Mouse (Mus musculus): ENCODE results near the gene Abhd16b. TPM values are rescaled to one million over a fixed set of nuclear protein-coding genes. Genes with fewer than 3 reads are reported as not detected.

Abhd16b gene
- polyA plus RNA-seq, 1 experiment from 2014 or later = 0.12 TPM

GRCm38 (mm10) chr2:181461536-181462100 is 31.4 kb upstream of the Abhd16b start:
- H3K27ac ChIP-seq (ENCODE audit: low read length) = no peak overlapping the region

GRCm38 (mm10) chr2:181462604-181463003 is 30.4 kb upstream of the Abhd16b start:
- Histone ChIP-seq H3K27me3 (ENCODE audit: control insufficient read depth, insufficient read depth, low read length) (no peaks in the 10 kb centered on the region), H3K4me2 (ENCODE audit: low read depth, low read length) (no peak overlapping the region), H3K4me3 (replicated peaks; ENCODE audit: low read length) (no peak overlapping the region), H3K9me3 (replicated peaks; ENCODE audit: control insufficient read depth, low read length) (no peaks in the 10 kb centered on the region), H3K9ac (ENCODE audit: low read length) (no peak overlapping the region), H3K36me3 (ENCODE audit: control insufficient read depth, insufficient read depth, low read length) (no peaks in the 10 kb centered on the region), H3K4me1 (ENCODE audit: control insufficient read depth, insufficient read depth, low read length) (no peaks in the 10 kb centered on the region), H3K27ac (ENCODE audit: low read length) (no peak overlapping the region)
- ATAC-seq (ENCODE audit: insufficient read depth, low FRiP score) = no peak
- 85% methylated on average over 1 of the region's 1 CpGs for whole genome bisulfite sequencing

More at GRCm38 (mm10) chr2:181461536-181462100, 31.4 kb upstream of the Abhd16b start:
- no peaks in the 10 kb centered on the region for H3K4me1 ChIP-seq (ENCODE audit: control insufficient read depth, insufficient read depth, low read length)
- ATAC-seq (ENCODE audit: insufficient read depth, low FRiP score) = no peak
- H3K9ac ChIP-seq (ENCODE audit: low read length) = no peak overlapping the region
- no peaks in the 10 kb centered on the region for H3K36me3 ChIP-seq (ENCODE audit: control insufficient read depth, insufficient read depth, low read length)
- H3K9me3 ChIP-seq (replicated peaks; ENCODE audit: control insufficient read depth, low read length) = no peaks in the 10 kb centered on the region
- no peaks in the 10 kb centered on the region for H3K27me3 ChIP-seq (ENCODE audit: control insufficient read depth, insufficient read depth, low read length)
- H3K4me3 ChIP-seq (replicated peaks; ENCODE audit: low read length) = no peak overlapping the region
- WGBS = 82% methylated on average over 1 of the region's 1 CpGs
- H3K4me2 ChIP-seq (ENCODE audit: low read depth, low read length) = no peak overlapping the region

GRCm38 (mm10) chr2:181463008-181463738 is 29.8 kb upstream of the Abhd16b start:
- H3K27ac ChIP-seq (ENCODE audit: low read length) = no peak overlapping the region
- no peak overlapping the region for H3K4me2 ChIP-seq (ENCODE audit: low read depth, low read length)
- no peak overlapping the region for H3K4me3 ChIP-seq (replicated peaks; ENCODE audit: low read length)
- ATAC-seq (ENCODE audit: insufficient read depth, low FRiP score) = peak; percentile 26; the same call in 1 of the 2 replicates
- H3K9me3 ChIP-seq (replicated peaks; ENCODE audit: control insufficient read depth, low read length) = no peaks in the 10 kb centered on the region
- no peaks in the 10 kb centered on the region for H3K27me3 ChIP-seq (ENCODE audit: control insufficient read depth, insufficient read depth, low read length)
- no peak overlapping the region for H3K9ac ChIP-seq (ENCODE audit: low read length)
- H3K36me3 ChIP-seq (ENCODE audit: control insufficient read depth, insufficient read depth, low read length) = no peaks in the 10 kb centered on the region
- H3K4me1 ChIP-seq (ENCODE audit: control insufficient read depth, insufficient read depth, low read length) = no peaks in the 10 kb centered on the region
- WGBS = 40% methylated on average over 7 of the region's 7 CpGs

GRCm38 (mm10) chr2:181465423-181465822 is 27.6 kb upstream of the Abhd16b start:
- no peak overlapping the region for H3K9ac ChIP-seq (ENCODE audit: low read length)
- ATAC-seq (ENCODE audit: insufficient read depth, low FRiP score) = no peak
- H3K9me3 ChIP-seq (replicated peaks; ENCODE audit: control insufficient read depth, low read length) = no peaks in the 10 kb centered on the region
- 53% methylated on average over 3 of the region's 3 CpGs for WGBS
- H3K27me3 ChIP-seq (ENCODE audit: control insufficient read depth, insufficient read depth, low read length) = no peaks in the 10 kb centered on the region
- no peak overlapping the region for H3K4me3 ChIP-seq (replicated peaks; ENCODE audit: low read length)
- H3K4me2 ChIP-seq (ENCODE audit: low read depth, low read length) = no peak overlapping the region
- H3K36me3 ChIP-seq (ENCODE audit: control insufficient read depth, insufficient read depth, low read length) = no peaks in the 10 kb centered on the region
- H3K27ac ChIP-seq (ENCODE audit: low read length) = no peak overlapping the region
- H3K4me1 ChIP-seq (ENCODE audit: control insufficient read depth, insufficient read depth, low read length) = no peaks in the 10 kb centered on the region

- Histone ChIP-seq H3K4me3 (replicated peaks; ENCODE audit: low read length) (no peak overlapping the region), H3K9ac (ENCODE audit: low read length) (no peak overlapping the region), H3K36me3 (ENCODE audit: control insufficient read depth, insufficient read depth, low read length) (no peaks in the 10 kb centered on the region), H3K27me3 (ENCODE audit: control insufficient read depth, insufficient read depth, low read length) (no peaks in the 10 kb centered on the region), H3K9me3 (replicated peaks; ENCODE audit: control insufficient read depth, low read length) (no peaks in the 10 kb centered on the region), H3K27ac (ENCODE audit: low read length) (no peak overlapping the region), H3K4me1 (ENCODE audit: control insufficient read depth, insufficient read depth, low read length) (peaks cover 6% of the 10 kb centered on the region; the same call in 1 of the 2 replicates), H3K4me2 (ENCODE audit: low read depth, low read length) (no peak overlapping the region)
- ATAC-seq (ENCODE audit: insufficient read depth, low FRiP score) = no peak
- 63% methylated on average over 2 of the region's 2 CpGs for WGBS
Observed at GRCm38 (mm10) chr2:181470285-181470684, 22.7 kb upstream of the Abhd16b start.

- peaks cover 6% of the 10 kb centered on the region; the same call in 1 of the 2 replicates for H3K4me1 ChIP-seq (ENCODE audit: control insufficient read depth, insufficient read depth, low read length)
- H3K4me3 ChIP-seq (replicated peaks; ENCODE audit: low read length) = no peak overlapping the region
- no peaks in the 10 kb centered on the region for H3K9me3 ChIP-seq (replicated peaks; ENCODE audit: control insufficient read depth, low read length)
- H3K27ac ChIP-seq (ENCODE audit: low read length) = no peak overlapping the region
- H3K9ac ChIP-seq (ENCODE audit: low read length) = no peak overlapping the region
- H3K27me3 ChIP-seq (ENCODE audit: control insufficient read depth, insufficient read depth, low read length) = no peaks in the 10 kb centered on the region
- no peaks in the 10 kb centered on the region for H3K36me3 ChIP-seq (ENCODE audit: control insufficient read depth, insufficient read depth, low read length)
- ATAC-seq (ENCODE audit: insufficient read depth, low FRiP score) = peak; percentile 56; the same call in 1 of the 2 replicates
- no peak overlapping the region for H3K4me2 ChIP-seq (ENCODE audit: low read depth, low read length)
- WGBS = 49% methylated on average over 5 of the region's 5 CpGs
Observed at GRCm38 (mm10) chr2:181471246-181471645, 21.8 kb upstream of the Abhd16b start.

GRCm38 (mm10) chr2:181472256-181472827 is 20.7 kb upstream of the Abhd16b start:
- no peak overlapping the region for H3K27ac ChIP-seq (ENCODE audit: low read length)
- no peaks in the 10 kb centered on the region for H3K9me3 ChIP-seq (replicated peaks; ENCODE audit: control insufficient read depth, low read length)
- 53% methylated on average over 1 of the region's 1 CpGs for WGBS
- H3K4me2 ChIP-seq (ENCODE audit: low read depth, low read length) = no peak overlapping the region
- no peaks in the 10 kb centered on the region for H3K27me3 ChIP-seq (ENCODE audit: control insufficient read depth, insufficient read depth, low read length)
- H3K4me1 ChIP-seq (ENCODE audit: control insufficient read depth, insufficient read depth, low read length) = peaks cover 6% of the 10 kb centered on the region; the same call in 1 of the 2 replicates
- H3K36me3 ChIP-seq (ENCODE audit: control insufficient read depth, insufficient read depth, low read length) = no peaks in the 10 kb centered on the region
- no peak overlapping the region for H3K9ac ChIP-seq (ENCODE audit: low read length)
- no peak for ATAC-seq (ENCODE audit: insufficient read depth, low FRiP score)
- H3K4me3 ChIP-seq (replicated peaks; ENCODE audit: low read length) = no peak overlapping the region

GRCm38 (mm10) chr2:181483120-181483519 is 9.9 kb upstream of the Abhd16b start:
- Histone ChIP-seq H3K9ac (ENCODE audit: low read length) (no peak overlapping the region), H3K36me3 (ENCODE audit: control insufficient read depth, insufficient read depth, low read length) (no peaks in the 10 kb centered on the region), H3K4me3 (replicated peaks; ENCODE audit: low read length) (no peak overlapping the region), H3K4me2 (ENCODE audit: low read depth, low read length) (no peak overlapping the region), H3K27me3 (ENCODE audit: control insufficient read depth, insufficient read depth, low read length) (no peaks in the 10 kb centered on the region), H3K27ac (ENCODE audit: low read length) (no peak overlapping the region), H3K4me1 (ENCODE audit: control insufficient read depth, insufficient read depth, low read length) (peaks cover 16% of the 10 kb centered on the region), H3K9me3 (replicated peaks; ENCODE audit: control insufficient read depth, low read length) (no peaks in the 10 kb centered on the region)
- 30% methylated on average over 2 of the region's 2 CpGs for WGBS
- 0 out of 2 replicates have a peak, but pooled peaks have one; percentile 22 for ATAC-seq (ENCODE audit: insufficient read depth, low FRiP score)

All from stomach, embryonic 16.5 days (tissue).